In the genomic region with DNA sequence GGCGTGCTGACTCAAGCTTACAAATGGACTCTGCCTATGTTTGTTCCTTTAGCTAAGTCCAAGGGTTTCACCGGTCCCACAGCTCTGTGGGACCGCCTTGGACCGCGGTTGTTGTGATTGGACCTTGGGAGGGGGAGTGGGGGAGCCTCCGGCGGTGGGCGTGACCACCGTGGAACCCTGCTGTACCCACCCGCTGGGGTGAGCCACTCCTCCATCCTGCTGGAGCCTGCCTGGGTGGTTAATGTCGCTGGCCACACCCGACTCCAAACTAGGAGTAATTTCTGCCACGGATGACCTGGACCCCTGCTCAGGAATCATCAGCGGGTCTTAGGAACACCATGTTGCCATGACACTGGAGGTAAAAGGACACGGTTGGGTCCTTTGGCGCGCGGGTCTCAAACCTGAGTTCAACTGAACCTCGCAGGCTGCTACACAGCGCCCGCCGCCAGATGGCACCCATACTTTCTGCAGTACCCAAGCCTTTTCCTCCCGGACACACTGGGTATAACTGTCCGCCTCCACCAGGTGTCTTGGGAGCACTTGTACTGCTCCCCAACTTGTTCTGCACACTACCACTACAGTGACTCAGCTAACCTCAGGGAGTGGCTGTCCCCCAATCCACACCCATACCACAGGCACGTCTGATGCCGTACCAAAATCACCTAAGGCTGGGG, we compare ENCODE assay signal across 7 mouse cellular contexts. TPM values are rescaled to one million over a fixed set of nuclear protein-coding genes. Genes with fewer than 3 reads are reported as not detected.
DNase-seq lines count a peak whose midpoint lies in the region; ATAC-seq and TF ChIP-seq lines count a peak whose summit lies in the region.

No protein-coding gene starts in this region.

- ATAC-seq in intestine, embryonic 16.5 days, result peak; percentile 94
- peak; percentile 84 for ATAC-seq in limb, embryonic 12.5 days (ENCODE audit: insufficient number of reproducible peaks, insufficient read depth, low FRiP score, low TSS enrichment, low read depth)
- peak; percentile 79 for ATAC-seq in midbrain, embryonic 15.5 days (replicated peaks)

- peaks cover 3% of the 10 kb centered on the region; the same call in 1 of the 2 replicates for H3K36me3 ChIP-seq in intestine, embryonic 16.5 days (ENCODE audit: control insufficient read depth, insufficient read depth, low read length)
- H3K36me3 ChIP-seq in limb, embryonic 12.5 days, result peaks cover 21% of the 10 kb centered on the region
- no peaks in the 10 kb centered on the region for H3K36me3 ChIP-seq in midbrain, embryonic 15.5 days (replicated peaks)
- peaks cover 1% of the 10 kb centered on the region for H3K36me3 ChIP-seq in spleen, adult 2 months (ENCODE audit: control insufficient read depth, insufficient read depth, low read length)

- peaks cover 8% of the 10 kb centered on the region; the same call in 1 of the 2 replicates for H3K4me1 ChIP-seq in intestine, embryonic 16.5 days (ENCODE audit: control insufficient read depth, insufficient read depth, low read length)
- H3K4me1 ChIP-seq in limb, embryonic 12.5 days (replicated peaks), result peaks cover 11% of the 10 kb centered on the region
- H3K4me1 ChIP-seq in midbrain, embryonic 15.5 days, result peaks cover 7% of the 10 kb centered on the region
- H3K4me1 ChIP-seq in spleen, adult 2 months (ENCODE audit: control insufficient read depth, insufficient read depth, insufficient read length), result no peaks in the 10 kb centered on the region

- no peaks in the 10 kb centered on the region for H3K27me3 ChIP-seq in intestine, embryonic 16.5 days (replicated peaks; ENCODE audit: control insufficient read depth, insufficient read depth, low read length)
- H3K27me3 ChIP-seq in limb, embryonic 12.5 days, result no peaks in the 10 kb centered on the region
- H3K27me3 ChIP-seq in midbrain, embryonic 15.5 days (replicated peaks), result no peaks in the 10 kb centered on the region
- no peaks in the 10 kb centered on the region for H3K27me3 ChIP-seq in spleen, adult 2 months (ENCODE audit: control insufficient read depth, insufficient read depth, low read length)

- WGBS in intestine, embryonic 16.5 days, result under 1% methylated on average over 26 of the region's 26 CpGs
- WGBS in limb, embryonic 12.5 days, result 1% methylated on average over 26 of the region's 26 CpGs
- 1% methylated on average over 26 of the region's 26 CpGs for WGBS in midbrain, embryonic 15.5 days
- under 1% methylated on average over 26 of the region's 26 CpGs for WGBS in spleen, adult 2 months

- TF ChIP-seq CTCF in spleen, adult 2 months (IDR thresholded peaks at IDR 0.05; ENCODE audit: extremely low read depth, insufficient read depth, insufficient read length, insufficient replicate concordance), result peak; percentile 90

- peak overlapping the region; percentile 50 for H3K4me3 ChIP-seq in intestine, embryonic 16.5 days (ENCODE audit: low read length)
- peak overlapping the region; percentile 42 for H3K4me3 ChIP-seq in limb, embryonic 12.5 days (replicated peaks)
- peak overlapping the region; percentile 30 for H3K4me3 ChIP-seq in midbrain, embryonic 15.5 days
- H3K4me3 ChIP-seq in spleen, adult 2 months (ENCODE audit: extremely low read depth, insufficient read depth, insufficient read length), result peak overlapping the region; percentile 43

- TF ChIP-seq POLR2A in spleen, adult 2 months (IDR thresholded peaks at IDR 0.05; ENCODE audit: low read depth, low read length), result no peak

- no peaks in the 10 kb centered on the region for H3K9me3 ChIP-seq in intestine, embryonic 16.5 days (ENCODE audit: control insufficient read depth, low read length)
- H3K9me3 ChIP-seq in limb, embryonic 12.5 days, result no peaks in the 10 kb centered on the region
- H3K9me3 ChIP-seq in midbrain, embryonic 15.5 days, result no peaks in the 10 kb centered on the region

- peak overlapping the region; percentile 69 for H3K9ac ChIP-seq in intestine, embryonic 16.5 days (ENCODE audit: low read depth, low read length)
- peak overlapping the region; percentile 51 for H3K9ac ChIP-seq in limb, embryonic 12.5 days (replicated peaks)
- 0 out of 2 replicates have a peak overlapping the region, but pooled peaks have one; percentile 13 for H3K9ac ChIP-seq in midbrain, embryonic 15.5 days

- H3K4me2 ChIP-seq in intestine, embryonic 16.5 days (ENCODE audit: low read depth, low read length), result peak overlapping the region; percentile 87
- H3K4me2 ChIP-seq in limb, embryonic 12.5 days, result peak overlapping the region; percentile 76
- H3K4me2 ChIP-seq in midbrain, embryonic 15.5 days, result peak overlapping the region; percentile 57

- DNase-seq in adrenal gland, adult 2 months, result peak; percentile 85
- DNase-seq in embryo, embryonic 11 days, result peak; percentile 87
- DNase-seq in gastrocnemius, postnatal 4 days (ENCODE audit: low spot score in 2 of 2), result peak; percentile 52 to 72
- peak; percentile 66 to 75 for DNase-seq in spleen, adult 2 months (ENCODE audit: low read depth in 1 of 2, low spot score in 2 of 2)

- no peak overlapping the region for H3K27ac ChIP-seq in intestine, embryonic 16.5 days (ENCODE audit: low read length)
- H3K27ac ChIP-seq in limb, embryonic 12.5 days, result no peak overlapping the region
- no peak overlapping the region for H3K27ac ChIP-seq in midbrain, embryonic 15.5 days
- no peak overlapping the region for H3K27ac ChIP-seq in spleen, adult 2 months (ENCODE audit: insufficient read depth, low read length)

RNA-seq across cellular contexts. Expression of gene Pdpk1, which starts 1.3 kb away (rescaled TPM):
- 10 to 100 TPM; 56.4 to 62.0 TPM for total RNA-seq in adrenal gland, adult 2 months (2021)
- polyA plus RNA-seq in adrenal gland, adult 2 months (2012; rRNA removed), result 23.6 and 24.7 TPM in 2 replicates
- total RNA-seq in gastrocnemius, postnatal 4 days (2021), result 10 to 100 TPM; 52.6 to 60.6 TPM
- polyA plus RNA-seq in intestine, embryonic 16.5 days (2015; fragmentation: Nextera tagmentation; extraction: Ambion mirVana), result 35.9 and 36.8 TPM in 2 replicates
- 38.5 and 39.1 TPM in 2 replicates for polyA plus RNA-seq in limb, embryonic 12.5 days (2016; fragmentation: Nextera tagmentation; extraction: Ambion mirVana)
- polyA plus RNA-seq in midbrain, embryonic 15.5 days (2015; fragmentation: Nextera tagmentation; extraction: Ambion mirVana), result 69.8 and 75.5 TPM in 2 replicates
- 12.4 and 16.0 TPM in 2 replicates for polyA plus RNA-seq in spleen, adult 2 months (2012; rRNA removed)

RNA-seq across cellular contexts. Expression of gene Amdhd2, which starts 11.5 kb away (rescaled TPM):
- total RNA-seq in adrenal gland, adult 2 months (2021), result 10 to 100 TPM; 30.1 to 42.1 TPM
- 68.4 and 71.3 TPM in 2 replicates for polyA plus RNA-seq in adrenal gland, adult 2 months (2012; rRNA removed)
- 10 to 100 TPM; 20.2 to 24.7 TPM for total RNA-seq in gastrocnemius, postnatal 4 days (2021)
- 58.9 and 75.9 TPM in 2 replicates for polyA plus RNA-seq in intestine, embryonic 16.5 days (2015; fragmentation: Nextera tagmentation; extraction: Ambion mirVana)
- 38.5 and 40.2 TPM in 2 replicates for polyA plus RNA-seq in limb, embryonic 12.5 days (2016; fragmentation: Nextera tagmentation; extraction: Ambion mirVana)
- polyA plus RNA-seq in midbrain, embryonic 15.5 days (2015; fragmentation: Nextera tagmentation; extraction: Ambion mirVana), result 32.1 and 39.6 TPM in 2 replicates
- polyA plus RNA-seq in spleen, adult 2 months (2012; rRNA removed), result 41.5 and 44.8 TPM in 2 replicates

RNA-seq across cellular contexts. Expression of gene Atp6v0c, which starts 17.5 kb away (rescaled TPM):
- 100 to 1,000 TPM; 476 to 493 TPM for total RNA-seq in adrenal gland, adult 2 months (2021)
- polyA plus RNA-seq in adrenal gland, adult 2 months (2012; rRNA removed), result 1,190 and 1,565 TPM in 2 replicates
- 100 to 1,000 TPM; 193 to 194 TPM for total RNA-seq in gastrocnemius, postnatal 4 days (2021)
- 783 and 890 TPM in 2 replicates for polyA plus RNA-seq in intestine, embryonic 16.5 days (2015; fragmentation: Nextera tagmentation; extraction: Ambion mirVana)
- polyA plus RNA-seq in limb, embryonic 12.5 days (2016; fragmentation: Nextera tagmentation; extraction: Ambion mirVana), result 392 and 404 TPM in 2 replicates
- 1,357 and 1,392 TPM in 2 replicates for polyA plus RNA-seq in midbrain, embryonic 15.5 days (2015; fragmentation: Nextera tagmentation; extraction: Ambion mirVana)
- 481 and 571 TPM in 2 replicates for polyA plus RNA-seq in spleen, adult 2 months (2012; rRNA removed)

RNA-seq across cellular contexts. Expression of gene Tbc1d24, which starts 53.3 kb away (rescaled TPM):
- 10 to 100 TPM; 13.4 to 17.1 TPM for total RNA-seq in adrenal gland, adult 2 months (2021)
- polyA plus RNA-seq in adrenal gland, adult 2 months (2012; rRNA removed), result 24.6 and 33.5 TPM in 2 replicates
- 10 to 100 TPM; 11.7 to 12.3 TPM for total RNA-seq in gastrocnemius, postnatal 4 days (2021)
- polyA plus RNA-seq in intestine, embryonic 16.5 days (2015; fragmentation: Nextera tagmentation; extraction: Ambion mirVana), result 5.5 and 6.1 TPM in 2 replicates
- 6.7 and 9.9 TPM in 2 replicates for polyA plus RNA-seq in limb, embryonic 12.5 days (2016; fragmentation: Nextera tagmentation; extraction: Ambion mirVana)
- 28.7 and 30.7 TPM in 2 replicates for polyA plus RNA-seq in midbrain, embryonic 15.5 days (2015; fragmentation: Nextera tagmentation; extraction: Ambion mirVana)
- 5.9 and 6.8 TPM in 2 replicates for polyA plus RNA-seq in spleen, adult 2 months (2012; rRNA removed)

RNA-seq across cellular contexts. Expression of gene Ntn3, which starts 57.3 kb away (rescaled TPM):
- 1 to 10 TPM; 1.4 to 2.4 TPM for total RNA-seq in adrenal gland, adult 2 months (2021)
- polyA plus RNA-seq in adrenal gland, adult 2 months (2012; rRNA removed), result 7.4 and 8.8 TPM in 2 replicates
- total RNA-seq in gastrocnemius, postnatal 4 days (2021), result 1 to 10 TPM; 4.7 to 4.9 TPM
- 3.1 and 3.5 TPM in 2 replicates for polyA plus RNA-seq in intestine, embryonic 16.5 days (2015; fragmentation: Nextera tagmentation; extraction: Ambion mirVana)
- polyA plus RNA-seq in limb, embryonic 12.5 days (2016; fragmentation: Nextera tagmentation; extraction: Ambion mirVana), result 19.5 and 19.8 TPM in 2 replicates
- polyA plus RNA-seq in midbrain, embryonic 15.5 days (2015; fragmentation: Nextera tagmentation; extraction: Ambion mirVana), result 5.1 and 5.4 TPM in 2 replicates
- polyA plus RNA-seq in spleen, adult 2 months (2012; rRNA removed), result 0.82 and 1.4 TPM in 2 replicates

Comparison
In these comparisons a context has a peak if more than half of its experiments do, and no peak if none do; other contexts are left out.
1. H3K9ac ChIP-seq: peak in every context shown above with its lines; median percentile 69 in intestine, embryonic 16.5 days; 51 in limb, embryonic 12.5 days; 13 in midbrain, embryonic 15.5 days.